Mouse (Mus musculus) megakaryocyte progenitor cell, adult 5-6 weeks (primary cell): ENCODE data around the gene Hoxc10. TPM values are rescaled to one million over a fixed set of nuclear protein-coding genes. Genes with fewer than 3 reads are reported as not detected.
A peak's percentile ranks its signal among the peaks of the same experiment; 100 is the strongest.

Experiments used
- ATAC-seq: replicated peaks from 2 replicates; pipeline ENCODE4 v1.8.0; 2016; ENCODE audit warnings: mild to moderate bottlenecking, moderate TSS enrichment, inconsistent platforms; ENCODE audit not compliant: poor library complexity
- total RNA-seq, 2 experiments: library from RNA; stranded (forward) in 1 of 2; stranded (reverse) in 1 of 2; fragments of 157-497, 149-512 nt in 1 of 2; fragments of 200-1000 nt in 1 of 2; gene quantifications; 2 replicates each; pipeline versions ENCODE4 v1.2.3 to v1.2.4; 2015 to 2017

The Hoxc10 gene
- total RNA-seq, 2 experiments from 2014 or later = not detected

GRCm38 (mm10) chr15:103009265-103010111, 42.9 kb downstream of the Hoxc10 start:
- no peak for ATAC-seq

- ATAC-seq = no peak
These were observed 43.7 kb downstream of the Hoxc10 start for GRCm38 (mm10) chr15:103010112-103010846.

- ATAC-seq = no peak
These were observed 44.4 kb downstream of the Hoxc10 start for GRCm38 (mm10) chr15:103010847-103011555.

- ATAC-seq = no peak
These were observed 45.4 kb downstream of the Hoxc10 start for GRCm38 (mm10) chr15:103011928-103012486.

GRCm38 (mm10) chr15:103013238-103013984, 46.8 kb downstream of the Hoxc10 start:
- peak; percentile 68; the same call in 1 of the 2 replicates for ATAC-seq

- 0 out of 2 replicates have a peak, but pooled peaks have one; percentile 12 for ATAC-seq
These were observed 47.8 kb downstream of the Hoxc10 start for GRCm38 (mm10) chr15:103014166-103015008.

- no peak for ATAC-seq
These were observed 48.4 kb downstream of the Hoxc10 start for GRCm38 (mm10) chr15:103015009-103015399.

GRCm38 (mm10) chr15:103015406-103016166, 49.0 kb downstream of the Hoxc10 start:
- ATAC-seq = no peak

- ATAC-seq = no peak
These were observed 52.0 kb downstream of the Hoxc10 start, which contains the start of gene Hoxc4 for GRCm38 (mm10) chr15:103018636-103019035. Gene Hoxc4, plus strand, starts transcription at chr15:103018934.

GRCm38 (mm10) chr15:103020899-103021418, 54.4 kb downstream of the Hoxc10 start:
- no peak for ATAC-seq

Other genes starting within 250 kb of the Hoxc10 start
- 12.0 and 16.8 TPM in 2 replicates for gene Calcoco1, start 244.6 kb upstream of the Hoxc10 start, total RNA-seq (2015)
- 9.2 and 10.8 TPM in 2 replicates for gene Calcoco1, start 244.6 kb upstream of the Hoxc10 start, total RNA-seq (2017)
- gene Hoxc13, start 45.7 kb upstream of the Hoxc10 start, total RNA-seq (2015) = not detected in 2 replicates
- gene Hoxc13, start 45.7 kb upstream of the Hoxc10 start, total RNA-seq (2017) = not detected in 2 replicates
- not detected in 2 replicates for gene Hoxc12, start 30.0 kb upstream of the Hoxc10 start, total RNA-seq (2015)
- gene Hoxc12, start 30.0 kb upstream of the Hoxc10 start, total RNA-seq (2017) = not detected in 2 replicates
- not detected in 2 replicates for gene Hoxc11, start 12.4 kb upstream of the Hoxc10 start, total RNA-seq (2015)
- not detected in 2 replicates for gene Hoxc11, start 12.4 kb upstream of the Hoxc10 start, total RNA-seq (2017)
- not detected in 2 replicates for gene Hoxc5, start 647 bp downstream of the Hoxc10 start, total RNA-seq (2015)
- not detected in 2 replicates for gene Hoxc5, start 647 bp downstream of the Hoxc10 start, total RNA-seq (2017)
- gene Hoxc9, start 9.6 kb downstream of the Hoxc10 start, total RNA-seq (2015) = not detected in 2 replicates
- not detected in 2 replicates for gene Hoxc9, start 9.6 kb downstream of the Hoxc10 start, total RNA-seq (2017)
- not detected in 2 replicates for gene Hoxc8, start 23.8 kb downstream of the Hoxc10 start, total RNA-seq (2015)
- gene Hoxc8, start 23.8 kb downstream of the Hoxc10 start, total RNA-seq (2017) = not detected in 2 replicates
- gene Hoxc6, start 31.5 kb downstream of the Hoxc10 start, total RNA-seq (2015) = not detected in 2 replicates
- not detected in 2 replicates for gene Hoxc6, start 31.5 kb downstream of the Hoxc10 start, total RNA-seq (2017)
- not detected in 2 replicates for gene Hoxc4, start 52.1 kb downstream of the Hoxc10 start, total RNA-seq (2015)
- gene Hoxc4, start 52.1 kb downstream of the Hoxc10 start, total RNA-seq (2017) = not detected in 2 replicates
- gene Smug1, start 200.3 kb downstream of the Hoxc10 start, total RNA-seq (2015) = 2.1 and 4.5 TPM in 2 replicates
- gene Smug1, start 200.3 kb downstream of the Hoxc10 start, total RNA-seq (2017) = 3.8 and 4.2 TPM in 2 replicates